Mouse (Mus musculus) gastrocnemius, adult 2 months (tissue): ENCODE data around the gene Tnnc1. TPM values are rescaled to one million over a fixed set of nuclear protein-coding genes. Genes with fewer than 3 reads are reported as not detected.

ENCODE experiments used
- DNase-seq: peaks from one replicate; pipeline ENCODE4 v3.0.0; 2022
- H3K27ac ChIP-seq: fragments of 200-600 bp; 2 replicates; pipeline ENCODE4 v1.8.1; 2022; ENCODE audit warnings: mild to moderate bottlenecking
- H3K4me3 ChIP-seq: fragments of 200-600 bp; 2 replicates; pipeline ENCODE4 v1.8.1; 2022; ENCODE audit warnings: mild to moderate bottlenecking, moderate library complexity
- CTCF ChIP-seq: fragments of 200-600 bp; IDR thresholded peaks from 2 replicates; pipeline ENCODE4 v1.8.1; 2022; ENCODE audit warnings: antibody characterized with exemption, mild to moderate bottlenecking, moderate library complexity
- intact Hi-C: fragments of 180-260 bp; cut with DNase I; formaldehyde crosslinking; loops from one replicate; pipeline ENCODE4 v1.15.1; 2025
- total RNA-seq, 2 experiments: library from RNA; stranded (reverse); gene quantifications; 2 replicates each; pipeline ENCODE4 v1.2.3; 2021

Gene Tnnc1
- total RNA-seq, 2 experiments from 2014 or later: 386 to 1,185 TPM

- no peak for DNase-seq
- intact Hi-C loops: loop anchor here (5.0 kb wide), 1 partner anchor 170 kb away; no protein-coding TSS in a partner anchor
- no peak for TF ChIP-seq CTCF
- no peak overlapping the region for H3K27ac ChIP-seq
- H3K4me3 ChIP-seq: no peak overlapping the region
These were observed 16.2 kb upstream of the Tnnc1 start for GRCm38 (mm10) chr14:31191936-31192335.

GRCm38 (mm10) chr14:31193791-31194190 lies 14.3 kb upstream of the Tnnc1 start:
- DNase-seq: no peak
- intact Hi-C loops: loop anchor here (5.0 kb wide), 1 partner anchor 171 kb away; no protein-coding TSS in a partner anchor
- H3K27ac ChIP-seq: peak overlapping the region; percentile 81
- no peak for TF ChIP-seq CTCF
- H3K4me3 ChIP-seq: no peak overlapping the region

- no peak for TF ChIP-seq CTCF
- H3K27ac ChIP-seq: peak overlapping the region; percentile 81
- peak overlapping the region; percentile 54 for H3K4me3 ChIP-seq
- intact Hi-C loops: loop anchor here (5.0 kb wide), 1 partner anchor 172 kb away; no protein-coding TSS in a partner anchor
- no peak for DNase-seq
These were observed 13.7 kb upstream of the Tnnc1 start for GRCm38 (mm10) chr14:31194441-31194840.

- intact Hi-C loops: loop anchor here (5.0 kb wide), 1 partner anchor 173 kb away; no protein-coding TSS in a partner anchor
- peak overlapping the region; percentile 81 for H3K27ac ChIP-seq
- no peak for TF ChIP-seq CTCF
These were observed 13.1 kb upstream of the Tnnc1 start for GRCm38 (mm10) chr14:31194891-31195513.

GRCm38 (mm10) chr14:31195521-31195920 lies 12.6 kb upstream of the Tnnc1 start:
- intact Hi-C loops: no loop called here

More at GRCm38 (mm10) chr14:31194891-31195513, 13.1 kb upstream of the Tnnc1 start:
- peak; percentile 95 for DNase-seq
- H3K4me3 ChIP-seq: peak overlapping the region; percentile 54

GRCm38 (mm10) chr14:31195968-31196367 lies 12.1 kb upstream of the Tnnc1 start:
- peak; percentile 80 for TF ChIP-seq CTCF
- Histone ChIP-seq H3K27ac (peak overlapping the region; percentile 81), H3K4me3 (peak overlapping the region; percentile 54)
- intact Hi-C loops: loop anchor here (2.0 kb wide), 1 partner anchor 67 kb away; the partner anchor contains the start of gene Smim4
- DNase-seq: peak; percentile 42

More at GRCm38 (mm10) chr14:31195521-31195920, 12.6 kb upstream of the Tnnc1 start:
- TF ChIP-seq CTCF: no peak
- Histone ChIP-seq H3K4me3 (peak overlapping the region; percentile 54), H3K27ac (peak overlapping the region; percentile 81)
- no peak for DNase-seq

GRCm38 (mm10) chr14:31197547-31198516 lies 10.3 kb upstream of the Tnnc1 start:
- Histone ChIP-seq H3K27ac (peak overlapping the region; percentile 81), H3K4me3 (peak overlapping the region; percentile 52)
- TF ChIP-seq CTCF: no peak
- intact Hi-C loops: loop anchor here (2.0 kb wide), 1 partner anchor 69 kb away; the partner anchor contains the start of gene Smim4
- peak; percentile 78 for DNase-seq

GRCm38 (mm10) chr14:31199599-31199998 lies 8.5 kb upstream of the Tnnc1 start:
- Histone ChIP-seq H3K4me3 (no peak overlapping the region), H3K27ac (peak overlapping the region; percentile 43)
- no peak for DNase-seq
- TF ChIP-seq CTCF: no peak
- intact Hi-C loops: no loop called here

GRCm38 (mm10) chr14:31200038-31200437 lies 8.1 kb upstream of the Tnnc1 start:
- Histone ChIP-seq H3K27ac (peak overlapping the region; percentile 31; the same call in 1 of the 2 replicates), H3K4me3 (no peak overlapping the region)
- DNase-seq: no peak
- intact Hi-C loops: no loop called here
- TF ChIP-seq CTCF: no peak

GRCm38 (mm10) chr14:31204844-31205243 lies 3.3 kb upstream of the Tnnc1 start:
- TF ChIP-seq CTCF: no peak
- DNase-seq: no peak
- Histone ChIP-seq H3K4me3 (peak overlapping the region; percentile 86), H3K27ac (peak overlapping the region; percentile 95)
- intact Hi-C loops: loop anchor here (5.0 kb wide), 1 partner anchor 47 kb away; the partner anchor contains the start of genes Bap1 and Phf7

GRCm38 (mm10) chr14:31205244-31205561 lies 2.9 kb upstream of the Tnnc1 start:
- H3K27ac ChIP-seq: peak overlapping the region; percentile 95
- intact Hi-C loops: loop anchor here (5.0 kb wide), 1 partner anchor 47 kb away; the partner anchor contains the start of genes Bap1 and Phf7
- TF ChIP-seq CTCF: no peak
- no peak for DNase-seq
- H3K4me3 ChIP-seq: peak overlapping the region; percentile 86

- DNase-seq: peak; percentile 66
- intact Hi-C loops: loop anchor here (5.0 kb wide), 1 partner anchor 46 kb away; the partner anchor contains the start of genes Bap1 and Phf7
These were observed 2.3 kb upstream of the Tnnc1 start for GRCm38 (mm10) chr14:31205562-31206467.

More at GRCm38 (mm10) chr14:31205562-31206467, 2.3 kb upstream of the Tnnc1 start:
- H3K27ac ChIP-seq: peak overlapping the region; percentile 95
- peak overlapping the region; percentile 86 for H3K4me3 ChIP-seq
- no peak for TF ChIP-seq CTCF
